Mouse (Mus musculus) WW6 (cell line): Measurements from ENCODE around the gene Galnt11.
"Not testable (repeated sequence)": the region's sequence is repeated elsewhere in the genome, so short reads cannot be mapped to it uniquely, and the experiment has no call there.

Source experiments
- DNase-seq: peaks from one replicate; pipeline ENCODE4 v3.0.0-alpha.2; 2013; ENCODE audit warnings: low read depth, low spot score

Gene Galnt11

DNA sequence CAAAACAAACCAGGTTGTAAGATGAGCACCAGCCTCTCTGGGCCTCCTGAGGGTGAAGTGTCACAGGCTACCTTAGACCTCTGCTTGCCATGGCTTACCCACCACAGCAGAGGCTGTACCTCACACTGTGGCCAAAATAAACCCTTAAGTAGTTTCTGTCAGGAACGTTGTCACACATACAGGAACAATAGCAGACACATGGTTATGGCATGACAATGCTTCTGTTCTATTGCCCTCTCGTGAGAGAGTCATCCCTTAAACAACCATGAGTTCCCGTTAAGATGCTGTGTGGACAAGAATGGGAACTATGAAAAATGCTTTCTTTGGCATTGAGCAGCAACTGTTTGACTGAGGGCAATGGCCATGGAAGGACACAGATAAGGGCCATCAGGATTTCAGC, at the start of gene Galnt11:
Gene Galnt11, plus strand, starts transcription at position 301 of the 400 bp plus-strand sequence.
- no peak for DNase-seq

DNA sequence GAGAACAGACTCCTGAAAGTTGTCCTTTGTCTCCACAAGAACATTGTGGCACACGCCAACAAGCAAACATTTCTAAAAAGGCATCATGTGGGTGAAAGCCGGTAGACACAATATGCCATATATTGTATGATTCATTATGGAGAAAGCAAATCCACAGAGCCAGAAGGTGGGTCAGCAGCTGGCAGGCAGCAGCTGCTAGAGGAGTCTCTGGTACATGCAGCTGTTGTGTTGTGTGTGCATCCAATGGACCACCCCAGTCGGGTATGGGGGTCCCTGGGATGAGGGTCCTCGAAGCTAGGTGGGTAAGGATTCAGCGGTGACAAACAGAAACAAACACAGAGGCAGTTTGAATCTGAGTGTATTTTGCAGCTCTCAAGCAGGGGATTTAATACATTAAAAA, 43.8 kb upstream of the Galnt11 start:
- not testable (repeated sequence) for DNase-seq

DNA sequence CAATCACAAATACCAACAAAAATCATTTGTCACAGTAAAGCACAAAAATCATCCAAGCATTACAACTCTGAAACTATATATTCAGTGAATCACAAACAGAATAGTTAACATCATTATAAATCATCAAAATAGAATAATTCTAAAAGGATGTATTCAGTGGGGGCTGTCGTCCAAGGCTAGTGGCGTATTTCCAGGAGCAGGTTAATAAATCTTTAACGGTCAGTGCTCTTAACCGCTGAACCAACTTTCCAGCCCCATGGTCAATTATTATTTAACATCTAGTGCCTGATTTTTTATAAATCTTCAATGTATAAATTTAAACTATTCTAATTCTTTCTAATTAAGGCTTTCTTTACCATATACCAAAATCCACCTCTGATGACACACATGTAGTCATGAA, 43.2 kb upstream of the Galnt11 start:
- not testable (repeated sequence) for DNase-seq

DNA sequence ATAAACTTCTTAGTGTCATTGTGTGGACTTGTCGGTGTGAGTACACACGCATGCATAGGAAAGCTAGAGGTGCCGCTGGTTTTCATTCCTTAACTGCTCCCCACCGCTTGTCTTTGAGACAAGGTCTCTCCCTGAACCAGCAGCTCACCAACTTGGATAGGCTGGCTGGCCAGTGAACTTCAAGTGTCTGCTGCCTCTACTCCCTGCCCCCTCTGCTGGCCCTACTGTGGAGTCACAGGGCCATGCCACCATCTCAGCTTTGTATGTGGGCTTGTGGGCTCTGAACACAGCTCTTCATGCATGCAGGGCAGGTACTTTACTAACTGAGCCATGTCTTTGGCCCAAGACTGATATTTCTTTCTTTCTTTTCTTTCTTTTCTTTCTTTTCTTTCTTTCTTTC, 42.4 kb upstream of the Galnt11 start:
- no peak for DNase-seq

DNA sequence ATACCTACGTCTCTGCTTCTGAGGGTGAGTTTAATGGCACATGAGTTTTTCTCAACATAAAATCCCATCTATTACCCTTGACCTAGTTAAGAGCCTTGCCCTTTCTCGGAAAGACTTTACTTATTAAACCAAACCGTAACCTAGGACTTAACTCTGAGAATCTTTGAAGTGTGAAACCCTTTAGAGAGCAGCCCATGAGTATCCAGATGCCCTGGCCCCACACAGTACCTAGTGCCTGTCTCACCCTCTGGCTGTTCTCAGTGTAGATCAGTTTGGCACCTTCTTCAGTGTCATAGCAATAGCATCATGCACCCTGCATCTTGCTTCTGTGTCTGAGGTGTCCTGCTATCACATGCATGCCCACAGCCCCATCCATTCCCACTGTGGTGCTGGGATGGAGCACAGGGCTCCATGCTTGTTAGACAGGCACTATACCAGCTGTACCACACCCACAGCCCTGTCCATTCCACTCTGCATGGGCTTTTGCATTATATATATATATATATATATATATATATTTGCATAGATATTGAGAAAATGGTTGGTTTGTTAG, 41.7 kb upstream of the Galnt11 start:
- DNase-seq, result no peak

DNA sequence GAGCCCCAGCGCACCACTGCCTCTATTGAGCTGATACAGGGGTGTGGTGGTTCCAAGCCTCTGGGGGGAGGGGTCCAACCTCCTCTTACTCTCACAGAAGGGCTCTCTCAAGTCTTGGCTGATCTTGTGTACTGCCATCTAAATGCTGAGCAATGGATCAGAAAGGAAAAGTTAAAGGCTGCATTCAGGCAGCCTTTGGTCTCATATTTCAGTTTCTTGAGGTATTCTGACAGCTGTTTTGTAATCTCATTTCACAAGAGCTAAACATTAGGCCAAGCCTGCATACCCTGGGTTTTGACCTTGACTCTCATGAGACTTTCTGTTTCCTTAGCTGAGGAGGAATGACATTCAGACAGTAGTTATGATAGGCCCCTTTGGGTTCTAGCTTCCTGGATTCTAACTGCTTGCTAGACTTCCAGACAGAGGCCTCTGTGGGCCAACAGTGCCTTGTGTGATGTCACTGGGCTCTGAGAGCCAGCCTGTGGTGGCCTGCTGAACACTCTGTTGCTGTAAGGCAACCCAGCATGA, 40.6 kb upstream of the Galnt11 start, which contains the start of gene Galntl5:
Gene Galntl5, plus strand, starts transcription at position 457 of the 528 bp plus-strand sequence.
- DNase-seq, result no peak

DNA sequence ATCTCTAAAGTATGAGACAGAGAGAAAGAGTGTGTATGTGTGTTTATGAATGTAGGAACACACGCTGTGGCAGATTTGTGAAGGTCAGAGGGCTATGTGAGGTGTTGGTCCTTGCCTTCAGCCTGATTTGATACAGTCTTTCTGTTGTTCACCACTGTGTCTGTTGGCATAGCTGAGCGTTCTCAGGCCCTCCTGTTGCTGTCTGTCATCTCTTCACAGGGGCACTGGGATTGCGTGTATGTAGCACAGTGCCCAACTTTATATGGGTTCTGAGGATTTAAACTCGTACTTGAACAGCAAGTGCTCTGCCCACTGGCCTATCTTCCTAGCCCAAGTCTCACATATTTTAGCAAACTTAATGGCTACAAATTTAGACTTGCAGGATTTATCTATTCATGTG, 38.1 kb upstream of the Galnt11 start:
- no peak for DNase-seq

DNA sequence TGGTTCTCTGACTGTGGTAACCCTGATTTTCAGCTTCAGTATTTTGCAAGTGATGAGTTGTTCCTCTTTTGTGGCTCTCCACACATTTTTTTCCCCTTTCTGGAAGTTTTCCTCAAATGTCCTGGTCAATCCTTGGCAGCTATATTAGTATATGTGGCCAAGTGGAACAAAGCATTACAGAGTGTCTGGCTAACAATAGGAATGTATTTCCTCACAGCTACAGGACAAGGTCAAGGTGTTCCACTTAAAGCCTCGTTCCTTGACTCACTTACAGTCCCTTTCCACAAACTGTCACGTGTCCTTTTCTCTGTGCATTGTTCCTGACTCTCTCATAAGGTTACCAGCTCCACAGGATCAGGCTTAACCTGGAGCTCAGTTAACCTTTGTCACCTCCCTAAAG, 37.1 kb upstream of the Galnt11 start:
- DNase-seq, result no peak

DNA sequence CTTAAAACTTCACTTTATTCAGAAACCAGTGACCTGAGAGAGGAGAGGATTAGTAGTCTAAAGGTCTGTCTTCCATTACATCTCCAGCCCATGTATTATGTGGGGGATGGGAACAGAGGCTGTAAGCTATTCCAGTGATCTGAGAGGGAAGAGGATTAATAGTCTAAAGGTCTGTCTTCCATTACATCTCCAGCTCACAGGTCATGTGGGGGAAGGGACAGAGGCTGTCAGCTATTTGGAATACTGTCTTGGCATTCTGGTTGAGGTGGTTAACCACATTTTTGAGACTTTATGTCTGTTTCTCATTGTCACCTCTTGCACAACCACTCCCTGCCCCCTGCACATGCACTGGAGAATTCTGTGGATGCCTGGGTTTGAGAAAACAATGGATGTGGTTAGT, 34.0 kb upstream of the Galnt11 start:
- no peak for DNase-seq

DNA sequence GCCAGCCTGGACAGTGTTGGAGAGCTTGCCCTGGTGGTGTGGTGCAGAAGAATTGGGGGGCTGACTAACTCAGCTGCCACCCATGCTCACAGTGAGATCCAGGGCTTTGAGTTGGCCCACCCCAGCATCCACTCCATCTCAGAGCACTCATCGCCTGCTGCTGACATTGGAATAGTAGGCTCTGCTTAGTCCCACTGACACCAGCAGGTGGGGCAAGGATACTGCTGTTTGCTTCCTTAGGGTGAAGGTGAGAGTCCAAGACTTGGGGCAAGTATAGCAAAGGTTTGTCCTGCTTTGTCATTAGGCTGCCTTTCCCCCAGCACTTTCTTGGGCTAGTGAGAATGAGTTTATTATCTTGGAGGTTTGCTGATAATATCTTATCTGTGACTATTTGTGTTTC, 32.9 kb upstream of the Galnt11 start:
- no peak for DNase-seq

DNA sequence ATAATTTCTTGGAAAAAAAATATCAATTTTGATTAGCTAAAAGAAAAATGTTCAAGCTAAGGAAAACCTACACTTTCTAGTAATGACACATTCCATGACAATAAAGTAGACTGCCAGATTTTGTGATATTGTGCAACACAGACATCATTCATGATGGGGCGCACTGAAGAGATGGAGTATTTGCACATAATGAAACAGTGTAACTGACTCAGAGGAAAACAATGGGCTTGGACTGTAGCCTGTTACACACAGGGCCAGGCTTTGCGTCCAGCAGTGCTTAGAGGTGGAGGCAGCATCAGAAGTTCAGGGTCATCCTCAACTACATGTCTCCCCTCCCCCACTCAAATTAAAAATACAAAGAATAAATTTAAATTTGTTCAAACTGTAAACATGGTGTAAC, 31.2 kb upstream of the Galnt11 start:
- DNase-seq, result no peak

DNA sequence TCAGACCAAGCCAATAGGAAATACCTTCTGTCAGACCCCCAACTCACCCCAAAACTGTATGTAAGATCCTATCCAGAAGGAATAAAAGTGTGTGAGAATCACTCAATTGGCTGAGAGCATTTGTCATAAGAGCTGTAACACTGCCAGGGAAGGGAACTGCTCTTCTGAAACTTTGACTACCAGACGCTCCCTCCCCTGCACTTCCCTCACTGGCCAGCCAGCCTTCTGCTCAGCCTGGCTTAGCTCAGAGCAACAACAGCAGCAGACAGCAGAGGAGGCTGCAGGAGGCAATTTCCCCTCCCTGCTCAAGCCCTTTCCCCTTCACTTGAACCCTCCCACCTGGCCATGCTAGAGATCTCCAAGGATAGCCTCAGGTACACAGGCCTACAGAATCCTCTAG, 9.8 kb upstream of the Galnt11 start:
- DNase-seq, result no peak

DNA sequence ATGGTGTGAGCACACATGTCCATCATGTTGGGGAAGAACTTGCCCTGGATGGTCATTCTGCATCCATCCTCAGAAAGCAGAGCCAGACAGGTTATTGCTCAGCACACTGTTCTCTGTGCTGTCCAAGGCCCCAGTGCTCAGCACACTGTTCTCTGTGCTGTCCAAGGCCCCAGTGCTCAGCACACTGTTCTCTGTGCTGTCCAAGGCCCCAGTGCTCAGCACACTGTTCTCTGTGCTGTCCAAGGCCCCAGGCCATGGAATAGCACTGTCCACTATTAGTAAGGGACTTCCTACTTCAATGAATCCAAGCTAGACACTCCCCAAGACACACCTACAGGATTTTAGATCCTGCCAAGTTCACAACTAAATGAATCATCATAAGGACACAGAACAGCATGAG, 8.5 kb upstream of the Galnt11 start:
- not testable (repeated sequence) for DNase-seq

DNA sequence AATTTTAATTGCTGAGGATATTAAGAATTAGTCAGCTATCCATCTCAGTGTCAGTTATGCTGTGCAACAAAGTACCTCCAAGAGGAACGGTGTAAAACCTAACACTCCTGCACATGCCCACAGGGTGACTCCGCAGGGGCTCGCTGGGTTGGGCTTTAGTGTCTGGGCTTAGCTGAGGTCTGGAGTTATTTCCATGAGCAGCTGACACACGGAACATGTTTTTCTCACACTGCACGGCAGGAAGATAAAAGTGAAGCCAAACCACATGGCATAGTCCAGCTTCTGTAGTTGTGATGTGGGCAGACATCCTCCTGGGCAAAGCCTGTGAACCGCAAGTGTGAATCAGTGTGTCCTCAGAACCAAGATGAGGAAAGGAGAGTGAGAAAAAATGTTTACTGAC, 6.7 kb upstream of the Galnt11 start:
- no peak for DNase-seq

DNA sequence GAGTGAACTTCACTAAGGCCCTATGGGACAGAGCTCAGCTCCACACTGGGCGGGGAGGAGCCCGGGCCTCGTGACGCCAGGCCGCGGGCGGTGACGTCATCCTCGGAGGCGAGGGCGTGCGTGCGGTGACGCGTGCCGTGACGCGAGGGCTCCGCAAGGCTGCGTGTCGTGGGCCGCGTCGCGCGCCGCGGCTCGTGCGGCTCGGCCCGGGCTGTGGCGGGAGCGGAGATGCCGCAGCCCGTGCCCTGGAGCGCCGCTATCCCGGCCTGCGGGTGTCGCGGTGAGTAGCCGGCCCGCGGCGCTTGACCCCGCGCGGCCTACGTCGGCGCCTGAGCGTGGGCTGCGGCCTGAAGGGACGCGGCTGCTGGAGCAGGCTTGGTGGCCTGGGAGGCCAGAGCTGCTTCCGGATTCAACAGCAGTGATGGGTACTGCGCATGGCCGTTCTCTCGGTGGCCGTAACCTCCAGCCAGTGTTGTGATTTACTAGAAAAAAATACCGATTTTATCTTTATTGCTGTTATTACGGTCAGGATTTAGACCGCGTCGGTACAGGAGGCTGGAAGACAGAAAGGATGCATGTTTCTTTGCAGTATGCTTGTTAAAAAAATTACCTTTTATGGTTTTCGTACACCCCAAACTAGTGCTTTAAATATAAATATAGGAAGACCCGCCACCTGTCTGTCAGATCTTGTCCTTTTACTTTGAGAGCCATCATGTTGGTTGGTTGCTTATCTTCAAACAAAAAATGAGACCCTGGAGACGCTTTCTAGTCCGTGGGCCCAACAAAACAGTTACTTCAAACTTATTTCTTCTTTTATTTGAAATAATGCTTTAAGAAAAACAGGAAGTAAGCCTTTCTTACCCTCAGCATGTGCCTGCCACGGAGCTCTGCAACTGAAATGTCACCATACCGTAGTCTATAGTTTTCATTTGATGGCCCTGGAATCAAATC, 1.3 kb downstream of the Galnt11 start, which contains the start of gene E130116L18Rik:
Gene E130116L18Rik, minus strand, starts transcription at position 402 of the 951 bp plus-strand sequence.
- DNase-seq, result peak; percentile 57

DNA sequence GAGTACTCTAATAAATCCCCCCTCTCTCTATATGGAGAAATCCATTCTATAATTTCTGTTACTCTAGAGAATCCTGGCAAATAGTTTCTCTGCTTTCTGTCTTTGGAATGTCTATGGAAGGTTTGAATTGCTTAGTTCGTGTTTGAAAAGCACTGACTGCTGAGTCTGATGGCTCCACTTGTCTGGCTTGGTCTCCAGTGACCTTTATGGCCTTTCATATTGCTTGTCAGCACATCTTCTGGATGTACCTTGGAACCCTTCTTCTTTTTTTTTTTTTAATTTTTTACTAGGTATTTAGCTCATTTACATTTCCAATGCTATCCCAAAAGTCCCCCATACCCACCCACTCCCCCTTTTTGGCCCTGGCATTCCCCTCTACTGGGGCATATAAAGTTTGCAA, 2.7 kb downstream of the Galnt11 start:
- not testable (repeated sequence) for DNase-seq

DNA sequence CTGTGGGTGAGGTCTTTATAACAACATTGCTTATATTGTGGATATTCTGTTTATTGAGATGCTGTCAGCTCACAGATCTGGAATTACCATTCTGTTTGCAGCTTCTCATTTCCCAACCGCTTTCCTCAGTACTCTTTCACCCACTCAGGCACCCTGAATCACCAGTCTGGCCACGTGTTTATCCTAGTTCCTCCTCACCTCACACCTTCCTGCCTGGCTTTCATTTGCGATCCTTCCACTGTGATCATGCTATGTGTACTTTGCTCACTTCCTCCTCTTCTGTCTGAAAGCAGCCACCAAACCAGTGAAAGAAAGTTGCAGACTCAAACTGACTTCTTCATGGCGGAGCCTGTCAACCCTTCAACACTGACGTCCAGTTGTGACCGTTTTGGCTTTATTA, 21.4 kb downstream of the Galnt11 start:
- DNase-seq, result no peak

DNA sequence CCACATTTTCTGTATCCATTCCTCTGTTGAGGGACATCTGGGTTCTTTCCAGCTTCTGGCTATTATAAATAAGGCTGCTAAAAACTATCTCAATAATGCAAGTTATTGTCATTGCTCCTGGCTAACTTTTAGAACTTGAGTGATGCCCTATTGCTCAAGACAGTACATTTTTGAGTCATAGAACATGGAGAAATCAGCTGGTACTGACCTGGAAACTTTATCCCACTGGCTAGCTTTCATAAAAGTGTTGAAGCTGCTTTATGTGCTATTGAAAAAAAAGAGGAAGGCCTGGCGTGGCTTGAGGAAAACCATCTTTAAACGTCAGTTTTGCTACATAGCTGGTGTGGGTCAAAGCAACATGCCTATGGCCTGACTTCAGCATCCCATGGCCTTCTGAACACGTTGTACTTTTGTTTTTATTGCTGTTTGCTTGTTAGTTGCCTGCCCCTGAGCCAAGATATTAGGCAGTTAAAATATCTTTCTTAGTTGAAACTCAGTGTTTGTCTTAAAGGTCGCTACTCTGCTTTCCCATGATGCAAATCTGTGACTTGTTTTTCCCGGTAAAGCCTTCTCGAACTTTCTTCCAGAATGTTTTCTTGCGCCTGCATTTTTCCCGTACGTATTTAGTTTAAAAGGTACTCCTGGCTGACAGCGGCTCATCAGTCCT, 24.2 kb downstream of the Galnt11 start:
- DNase-seq, result no peak

DNA sequence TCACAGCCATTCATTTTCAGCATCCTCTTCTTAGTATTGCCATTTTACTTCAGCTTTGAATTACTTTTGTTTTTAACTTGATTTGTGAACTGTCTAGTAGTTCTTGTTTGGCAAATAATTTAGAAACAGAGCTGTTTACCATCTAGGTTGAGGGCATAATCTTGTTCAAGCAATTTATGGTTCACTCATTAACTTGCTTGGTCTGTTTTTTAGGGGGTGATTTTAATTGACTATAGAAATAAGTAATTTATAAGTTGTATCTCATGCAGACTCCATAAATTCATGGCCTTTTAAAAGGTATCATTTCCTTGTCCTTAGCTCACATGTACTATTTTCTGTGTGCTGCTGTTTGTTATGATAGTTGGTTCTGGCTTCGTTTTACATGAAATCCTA, 24.8 kb downstream of the Galnt11 start:
- no peak for DNase-seq

DNA sequence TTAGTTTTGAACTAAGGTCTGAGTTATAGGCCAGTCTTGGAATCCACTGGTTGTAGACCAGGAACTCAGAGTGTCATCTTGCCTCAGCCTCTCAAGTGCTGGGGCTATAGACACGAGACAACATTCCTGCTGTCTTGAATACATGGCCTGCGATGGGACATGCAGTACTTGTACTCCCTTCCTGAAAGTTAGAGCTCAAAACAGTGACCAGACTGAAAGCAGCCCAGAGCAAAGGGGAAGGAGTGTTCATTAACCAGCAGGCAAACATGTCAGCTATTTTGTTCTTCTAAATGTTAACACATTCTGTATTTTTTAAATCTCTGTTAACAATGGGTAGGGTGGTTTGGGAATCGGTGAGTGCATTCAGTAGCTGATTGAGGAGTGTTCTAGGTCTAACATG, 25.3 kb downstream of the Galnt11 start:
- DNase-seq, result no peak

DNA sequence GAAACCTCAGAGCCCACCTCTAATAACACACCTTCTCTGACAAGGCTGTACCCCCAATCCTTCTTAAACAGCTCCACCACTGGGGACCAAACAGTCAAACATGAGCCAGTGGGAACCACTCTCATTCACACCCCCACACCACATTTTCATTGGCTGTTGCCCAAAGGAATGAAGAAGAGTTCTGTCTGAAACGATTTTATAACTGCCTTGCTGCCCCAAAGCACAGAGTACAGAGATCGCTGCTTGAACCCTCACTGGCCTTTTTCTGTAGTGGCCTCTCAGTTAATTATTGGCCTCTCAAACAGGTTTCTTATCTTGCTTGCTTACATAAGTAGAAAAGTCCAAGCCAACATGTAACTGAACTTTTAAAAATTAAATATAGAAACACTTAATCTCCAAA, 30.7 kb downstream of the Galnt11 start:
- no peak for DNase-seq

DNA sequence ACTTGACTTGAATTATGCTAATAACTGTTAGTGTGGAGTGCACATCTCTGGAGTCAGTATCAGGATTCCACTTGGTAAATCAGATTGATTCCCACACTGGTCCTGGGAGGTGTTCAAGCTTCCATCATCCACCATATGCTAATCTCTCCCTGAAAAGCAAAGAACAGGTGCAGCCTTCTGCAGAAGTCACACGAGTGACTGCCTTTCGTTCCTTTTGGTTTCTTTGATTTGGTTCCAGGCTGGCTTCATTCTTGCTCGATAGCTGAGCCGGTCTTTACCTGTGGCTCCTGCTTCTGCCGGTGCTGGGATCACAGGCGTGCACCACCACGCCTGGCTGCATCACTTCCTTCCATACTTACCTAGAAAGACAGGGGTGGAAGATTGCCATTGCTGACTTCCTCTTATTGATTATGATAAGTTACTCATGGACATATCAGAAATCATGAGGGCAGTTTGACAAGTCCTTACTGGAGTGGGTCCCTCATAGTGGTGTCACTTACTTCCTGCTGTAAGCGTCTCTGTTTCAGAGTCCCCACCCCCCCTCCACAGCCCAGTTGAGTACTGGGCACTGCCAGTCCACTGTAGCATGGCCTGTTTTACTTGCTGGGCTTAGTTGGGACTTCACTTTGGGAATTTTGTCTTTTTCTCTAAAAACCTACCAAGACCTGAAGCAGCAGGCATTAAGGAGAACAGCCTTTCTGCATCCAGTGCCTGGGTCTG, 31.3 kb downstream of the Galnt11 start:
- no peak for DNase-seq
